Mouse (Mus musculus): ENCODE measurements around the gene Cmtr1. TPM values are rescaled to one million over a fixed set of nuclear protein-coding genes. Genes with fewer than 3 reads are reported as not detected.

Gene Cmtr1
- polyA plus RNA-seq, 1 experiment from 2014 or later: 109 TPM

Other genes starting within 250 kb of the Cmtr1 start
- 8.4 and 8.9 TPM in 2 replicates for gene Pim1, start 169.8 kb upstream of the Cmtr1 start, polyA plus RNA-seq (2015; fragmentation: Nextera tagmentation; extraction: Ambion mirVana)
- 0.17 TPM in 1 of 2 replicates, not detected in the other for gene Gm17657, start 111.0 kb upstream of the Cmtr1 start, polyA plus RNA-seq (2015; fragmentation: Nextera tagmentation; extraction: Ambion mirVana)
- 26.3 and 32.6 TPM in 2 replicates for gene Tbc1d22b, start 110.8 kb upstream of the Cmtr1 start, polyA plus RNA-seq (2015; fragmentation: Nextera tagmentation; extraction: Ambion mirVana)
- gene Tmem217, start 108.2 kb upstream of the Cmtr1 start, polyA plus RNA-seq (2015; fragmentation: Nextera tagmentation; extraction: Ambion mirVana): 1.2 and 1.3 TPM in 2 replicates
- gene Rnf8, start 45.8 kb upstream of the Cmtr1 start, polyA plus RNA-seq (2015; fragmentation: Nextera tagmentation; extraction: Ambion mirVana): 80.6 and 85.2 TPM in 2 replicates
- gene Gm28043, start 45.7 kb upstream of the Cmtr1 start, polyA plus RNA-seq (2015; fragmentation: Nextera tagmentation; extraction: Ambion mirVana): 2.4 and 3.3 TPM in 2 replicates
- gene Ccdc167, start 56.4 kb downstream of the Cmtr1 start, polyA plus RNA-seq (2015; fragmentation: Nextera tagmentation; extraction: Ambion mirVana): 12.6 TPM in 2 replicates